Mouse (Mus musculus): ENCODE data around the gene Pak7. TPM values are rescaled to one million over a fixed set of nuclear protein-coding genes. Genes with fewer than 3 reads are reported as not detected.
"Not testable (repeated sequence)": the region's sequence is repeated elsewhere in the genome, so short reads cannot be mapped to it uniquely, and the experiment has no call there.

Gene Pak7
- 1.2 and 1.9 TPM in 2 replicates for polyA plus RNA-seq (2015; fragmentation: Nextera tagmentation; extraction: Ambion mirVana)

- peak within 1 kb of the TSS; percentile 48 for H3K9ac ChIP-seq
- ATAC-seq (replicated peaks; ENCODE audit: low FRiP score) = peak; percentile 100
- peak within 1 kb of the TSS; percentile 89 for H3K4me2 ChIP-seq
- no peak within 1 kb of the TSS for H3K27ac ChIP-seq
- H3K4me3 ChIP-seq (replicated peaks) = peak within 1 kb of the TSS; percentile 58
- H3K9me3 ChIP-seq (replicated peaks) = no peaks in the 10 kb centered on the region
- peaks cover 13% of the 10 kb centered on the region for H3K4me1 ChIP-seq
- no peaks in the 10 kb centered on the region for H3K36me3 ChIP-seq
- H3K27me3 ChIP-seq = peaks cover 21% of the 10 kb centered on the region
- WGBS = under 1% methylated on average over 39 of the region's 39 CpGs
These were observed at the start of gene Pak7 for GRCm38 (mm10) chr2:136387181-136388131. Pak7 (minus strand) TSS chr2:136387967.

GRCm38 (mm10) chr2:136425561-136425960 is 37.8 kb upstream of the Pak7 start:
- ATAC-seq (replicated peaks; ENCODE audit: low FRiP score) = no peak
- no peaks in the 10 kb centered on the region for H3K4me1 ChIP-seq
- 84% methylated on average over 6 of the region's 6 CpGs for WGBS
- no peak overlapping the region for H3K4me2 ChIP-seq
- no peak overlapping the region for H3K4me3 ChIP-seq (replicated peaks)
- no peak overlapping the region for H3K9ac ChIP-seq
- H3K27ac ChIP-seq = no peak overlapping the region
- no peaks in the 10 kb centered on the region for H3K27me3 ChIP-seq
- H3K9me3 ChIP-seq (replicated peaks) = no peaks in the 10 kb centered on the region
- no peaks in the 10 kb centered on the region for H3K36me3 ChIP-seq

- H3K9me3 ChIP-seq (replicated peaks) = no peaks in the 10 kb centered on the region
- WGBS = 69% methylated on average over 1 of the region's 1 CpGs
These were observed 31.8 kb upstream of the Pak7 start for GRCm38 (mm10) chr2:136419543-136419942.

GRCm38 (mm10) chr2:136416381-136416780 is 28.6 kb upstream of the Pak7 start:
- H3K9me3 ChIP-seq (replicated peaks) = no peaks in the 10 kb centered on the region
- no peaks in the 10 kb centered on the region for H3K36me3 ChIP-seq
- no peak overlapping the region for H3K4me3 ChIP-seq (replicated peaks)
- H3K9ac ChIP-seq = no peak overlapping the region
- H3K27ac ChIP-seq = no peak overlapping the region
- no peak for ATAC-seq (replicated peaks; ENCODE audit: low FRiP score)
- no peak overlapping the region for H3K4me2 ChIP-seq
- no peaks in the 10 kb centered on the region for H3K27me3 ChIP-seq
- H3K4me1 ChIP-seq = no peaks in the 10 kb centered on the region

More at GRCm38 (mm10) chr2:136419543-136419942, 31.8 kb upstream of the Pak7 start:
- Histone ChIP-seq H3K27me3 (no peaks in the 10 kb centered on the region), H3K27ac (no peak overlapping the region), H3K4me3 (replicated peaks) (no peak overlapping the region), H3K4me1 (no peaks in the 10 kb centered on the region), H3K9ac (no peak overlapping the region), H3K4me2 (no peak overlapping the region), H3K36me3 (no peaks in the 10 kb centered on the region)
- no peak for ATAC-seq (replicated peaks; ENCODE audit: low FRiP score)

- H3K4me1 ChIP-seq = no peaks in the 10 kb centered on the region
- H3K36me3 ChIP-seq = no peaks in the 10 kb centered on the region
- WGBS = 78% methylated on average over 4 of the region's 4 CpGs
- H3K4me2 ChIP-seq = no peak overlapping the region
- no peak overlapping the region for H3K27ac ChIP-seq
- ATAC-seq (replicated peaks; ENCODE audit: low FRiP score) = no peak
- H3K4me3 ChIP-seq (replicated peaks) = no peak overlapping the region
- H3K9me3 ChIP-seq (replicated peaks) = no peaks in the 10 kb centered on the region
- no peak overlapping the region for H3K9ac ChIP-seq
- no peaks in the 10 kb centered on the region for H3K27me3 ChIP-seq
These were observed 14.8 kb upstream of the Pak7 start for GRCm38 (mm10) chr2:136402587-136402986.

- H3K9ac ChIP-seq = no peak overlapping the region
- no peak overlapping the region for H3K27ac ChIP-seq
- no peaks in the 10 kb centered on the region for H3K9me3 ChIP-seq (replicated peaks)
- no peaks in the 10 kb centered on the region for H3K27me3 ChIP-seq
- ATAC-seq (replicated peaks; ENCODE audit: low FRiP score) = no peak
- 49% methylated on average over 3 of the region's 3 CpGs for WGBS
- H3K4me2 ChIP-seq = no peak overlapping the region
- H3K4me1 ChIP-seq = no peaks in the 10 kb centered on the region
- H3K4me3 ChIP-seq (replicated peaks) = no peak overlapping the region
- H3K36me3 ChIP-seq = no peaks in the 10 kb centered on the region
These were observed 12.4 kb downstream of the Pak7 start for GRCm38 (mm10) chr2:136375318-136375717.

- Histone ChIP-seq H3K4me1 (no peaks in the 10 kb centered on the region), H3K9ac (no peak overlapping the region), H3K36me3 (no peaks in the 10 kb centered on the region), H3K9me3 (replicated peaks) (no peaks in the 10 kb centered on the region), H3K27ac (no peak overlapping the region), H3K4me2 (no peak overlapping the region), H3K4me3 (replicated peaks) (no peak overlapping the region), H3K27me3 (no peaks in the 10 kb centered on the region)
- no peak for ATAC-seq (replicated peaks; ENCODE audit: low FRiP score)
- WGBS = 78% methylated on average over 1 of the region's 1 CpGs
These were observed 15.4 kb downstream of the Pak7 start for GRCm38 (mm10) chr2:136372361-136372760.

- ATAC-seq (replicated peaks; ENCODE audit: low FRiP score) = 0 out of 2 replicates have a peak, but pooled peaks have one; percentile 55
These were observed 36.2 kb downstream of the Pak7 start for GRCm38 (mm10) chr2:136351393-136352096.

GRCm38 (mm10) chr2:136350459-136350858 is 37.3 kb downstream of the Pak7 start:
- whole genome bisulfite sequencing = 30% methylated on average over 3 of the region's 3 CpGs
- no peak overlapping the region for H3K9ac ChIP-seq
- H3K4me2 ChIP-seq = no peak overlapping the region
- no peaks in the 10 kb centered on the region for H3K27me3 ChIP-seq
- no peak overlapping the region for H3K4me3 ChIP-seq (replicated peaks)
- peaks cover 5% of the 10 kb centered on the region for H3K4me1 ChIP-seq
- no peaks in the 10 kb centered on the region for H3K36me3 ChIP-seq
- H3K27ac ChIP-seq = peak overlapping the region; percentile 62; the same call in 1 of the 2 replicates
- ATAC-seq (replicated peaks; ENCODE audit: low FRiP score) = peak; percentile 55; the same call in 1 of the 2 replicates
- no peaks in the 10 kb centered on the region for H3K9me3 ChIP-seq (replicated peaks)

More at GRCm38 (mm10) chr2:136351393-136352096, 36.2 kb downstream of the Pak7 start:
- Histone ChIP-seq H3K9me3 (replicated peaks) (no peaks in the 10 kb centered on the region), H3K9ac (no peak overlapping the region), H3K4me1 (peaks cover 5% of the 10 kb centered on the region), H3K36me3 (no peaks in the 10 kb centered on the region), H3K4me2 (no peak overlapping the region), H3K4me3 (replicated peaks) (no peak overlapping the region), H3K27ac (peak overlapping the region; percentile 41; the same call in 1 of the 2 replicates), H3K27me3 (no peaks in the 10 kb centered on the region)
- 76% methylated on average over 2 of the region's 2 CpGs for WGBS

GRCm38 (mm10) chr2:136349671-136350275 is 38.0 kb downstream of the Pak7 start:
- WGBS = 25% methylated on average over 8 of the region's 8 CpGs
- ATAC-seq (replicated peaks; ENCODE audit: low FRiP score) = peak; percentile 81

GRCm38 (mm10) chr2:136344240-136344780 is 43.5 kb downstream of the Pak7 start:
- H3K36me3 ChIP-seq; H3K27me3 ChIP-seq; H3K27ac ChIP-seq; H3K4me2 ChIP-seq; H3K4me3 ChIP-seq (replicated peaks); H3K9ac ChIP-seq; H3K4me1 ChIP-seq; H3K9me3 ChIP-seq (replicated peaks); ATAC-seq (replicated peaks; ENCODE audit: low FRiP score): not testable (repeated sequence)
- 85% methylated on average over 4 of the region's 4 CpGs for WGBS

More at GRCm38 (mm10) chr2:136349671-136350275, 38.0 kb downstream of the Pak7 start:
- H3K9me3 ChIP-seq (replicated peaks) = no peaks in the 10 kb centered on the region
- H3K4me3 ChIP-seq (replicated peaks) = no peak overlapping the region
- no peak overlapping the region for H3K9ac ChIP-seq
- H3K36me3 ChIP-seq = no peaks in the 10 kb centered on the region
- H3K4me1 ChIP-seq = peaks cover 5% of the 10 kb centered on the region
- H3K27me3 ChIP-seq = no peaks in the 10 kb centered on the region
- no peak overlapping the region for H3K4me2 ChIP-seq
- H3K27ac ChIP-seq = peak overlapping the region; percentile 22; the same call in 1 of the 2 replicates
